Mouse (Mus musculus): Measurements from ENCODE around the gene Socs5. TPM values are rescaled to one million over a fixed set of nuclear protein-coding genes. Genes with fewer than 3 reads are reported as not detected.
"Not testable (repeated sequence)": the region's sequence is repeated elsewhere in the genome, so short reads cannot be mapped to it uniquely, and the experiment has no call there.

Gene Socs5
- 100 to 1,000 TPM; 102 to 112 TPM for total RNA-seq (2021)

- DNase-seq = peak; percentile 64
These were observed at the start of gene Socs5 for GRCm38 (mm10) chr17:87107623-87108221. TSS of gene Socs5 (plus strand) at chr17:87107679.

GRCm38 (mm10) chr17:87062639-87063038 lies 44.8 kb upstream of the Socs5 start:
- DNase-seq = no peak

GRCm38 (mm10) chr17:87063461-87063860 lies 44.0 kb upstream of the Socs5 start:
- DNase-seq = no peak

- DNase-seq = no peak
These were observed 43.5 kb upstream of the Socs5 start for GRCm38 (mm10) chr17:87063969-87064368.

- no peak for DNase-seq
These were observed 38.5 kb upstream of the Socs5 start for GRCm38 (mm10) chr17:87068997-87069396.

- not testable (repeated sequence) for DNase-seq
These were observed 35.3 kb upstream of the Socs5 start for GRCm38 (mm10) chr17:87072183-87072582.

- no peak for DNase-seq
These were observed 34.6 kb upstream of the Socs5 start for GRCm38 (mm10) chr17:87072766-87073440.

- DNase-seq = no peak
These were observed 34.0 kb upstream of the Socs5 start for GRCm38 (mm10) chr17:87073470-87073869.

GRCm38 (mm10) chr17:87078217-87078616 lies 29.3 kb upstream of the Socs5 start:
- not testable (repeated sequence) for DNase-seq

GRCm38 (mm10) chr17:87080724-87081123 lies 26.8 kb upstream of the Socs5 start:
- DNase-seq = no peak

GRCm38 (mm10) chr17:87082547-87082946 lies 24.9 kb upstream of the Socs5 start:
- no peak for DNase-seq

GRCm38 (mm10) chr17:87083671-87084070 lies 23.8 kb upstream of the Socs5 start:
- no peak for DNase-seq

- DNase-seq = no peak
These were observed 21.8 kb upstream of the Socs5 start for GRCm38 (mm10) chr17:87085726-87086125.

GRCm38 (mm10) chr17:87089296-87089695 lies 18.2 kb upstream of the Socs5 start:
- DNase-seq = no peak

GRCm38 (mm10) chr17:87093061-87093460 lies 14.4 kb upstream of the Socs5 start:
- no peak for DNase-seq

GRCm38 (mm10) chr17:87096951-87097350 lies 10.5 kb upstream of the Socs5 start:
- DNase-seq = no peak

- no peak for DNase-seq
These were observed 9.9 kb upstream of the Socs5 start for GRCm38 (mm10) chr17:87097576-87097975.

GRCm38 (mm10) chr17:87100947-87101346 lies 6.5 kb upstream of the Socs5 start:
- DNase-seq = no peak

- no peak for DNase-seq
These were observed 4.8 kb upstream of the Socs5 start for GRCm38 (mm10) chr17:87102636-87103035.

GRCm38 (mm10) chr17:87103060-87103459 lies 4.4 kb upstream of the Socs5 start:
- DNase-seq = no peak

GRCm38 (mm10) chr17:87104276-87104675 lies 3.2 kb upstream of the Socs5 start:
- DNase-seq = no peak

GRCm38 (mm10) chr17:87105941-87106340 lies 1.5 kb upstream of the Socs5 start:
- no peak for DNase-seq

GRCm38 (mm10) chr17:87106691-87107523 lies 572 bp upstream of the Socs5 start:
- peak; percentile 97 to 98 for DNase-seq
